Mouse (Mus musculus): ENCODE data around the gene Samd3.

The Samd3 gene

DNA sequence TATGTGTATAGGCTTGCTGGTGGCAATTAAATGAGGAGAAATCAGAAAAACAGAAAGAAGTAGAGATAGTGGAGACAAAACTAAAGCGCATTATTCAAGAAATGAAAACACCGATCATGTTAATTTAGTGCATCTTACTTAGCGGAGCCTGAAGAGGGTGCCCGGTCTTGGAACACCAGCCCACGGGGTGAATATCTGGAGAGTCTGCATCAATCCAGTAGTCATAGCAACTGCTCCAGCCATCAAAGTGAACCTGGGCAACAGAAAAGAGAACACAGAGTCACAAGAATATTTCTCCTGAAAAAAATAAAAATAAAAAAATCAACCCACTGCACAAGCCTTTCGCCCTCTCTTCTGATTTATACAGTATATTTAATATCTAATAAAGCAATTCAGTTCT lies 74.0 kb downstream of the Samd3 start:
- DNase-seq (ENCODE audit: low read depth) = no peak

DNA sequence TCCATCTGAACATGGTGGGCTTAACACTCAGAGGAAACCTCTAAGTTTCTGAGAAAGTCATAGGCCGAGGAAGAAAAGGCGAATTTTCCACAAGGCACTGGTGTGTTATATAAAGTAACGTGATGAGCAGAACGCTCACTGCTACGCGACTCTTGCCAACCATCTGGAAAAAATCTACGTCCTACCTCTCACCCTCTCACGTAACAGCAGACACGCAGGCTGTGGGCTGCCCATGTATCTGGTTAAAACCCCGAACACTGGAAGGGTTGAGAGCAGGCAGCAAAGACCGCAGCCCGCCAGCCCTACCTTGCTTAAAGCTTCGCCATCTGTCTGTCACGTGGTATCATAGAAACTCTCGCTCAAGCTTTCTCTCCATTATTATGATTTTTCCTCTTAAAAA lies 84.8 kb downstream of the Samd3 start:
- DNase-seq (ENCODE audit: low read depth) = no peak

DNA sequence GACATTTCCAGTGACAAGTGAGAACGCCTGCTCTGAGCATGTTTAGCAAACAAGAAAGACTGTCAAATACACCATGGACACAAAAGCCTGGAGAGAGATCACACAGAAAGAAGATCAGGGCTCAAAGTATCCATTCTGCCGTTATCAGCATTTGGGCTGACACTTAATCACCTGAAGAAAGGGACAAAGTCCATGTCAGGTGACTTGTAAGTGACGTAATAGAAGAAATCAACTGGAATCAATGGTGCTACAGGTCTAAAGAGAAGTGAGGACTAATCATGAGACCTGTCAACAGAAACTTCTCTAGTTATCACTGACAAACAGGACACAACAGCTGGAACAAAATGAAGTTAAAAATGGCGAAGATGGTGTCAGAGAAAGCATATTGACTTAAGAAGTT lies 91.2 kb downstream of the Samd3 start:
- DNase-seq (ENCODE audit: low read depth) = no peak
